ENCODE assay signal across 7 mouse cellular contexts in the genomic region with DNA sequence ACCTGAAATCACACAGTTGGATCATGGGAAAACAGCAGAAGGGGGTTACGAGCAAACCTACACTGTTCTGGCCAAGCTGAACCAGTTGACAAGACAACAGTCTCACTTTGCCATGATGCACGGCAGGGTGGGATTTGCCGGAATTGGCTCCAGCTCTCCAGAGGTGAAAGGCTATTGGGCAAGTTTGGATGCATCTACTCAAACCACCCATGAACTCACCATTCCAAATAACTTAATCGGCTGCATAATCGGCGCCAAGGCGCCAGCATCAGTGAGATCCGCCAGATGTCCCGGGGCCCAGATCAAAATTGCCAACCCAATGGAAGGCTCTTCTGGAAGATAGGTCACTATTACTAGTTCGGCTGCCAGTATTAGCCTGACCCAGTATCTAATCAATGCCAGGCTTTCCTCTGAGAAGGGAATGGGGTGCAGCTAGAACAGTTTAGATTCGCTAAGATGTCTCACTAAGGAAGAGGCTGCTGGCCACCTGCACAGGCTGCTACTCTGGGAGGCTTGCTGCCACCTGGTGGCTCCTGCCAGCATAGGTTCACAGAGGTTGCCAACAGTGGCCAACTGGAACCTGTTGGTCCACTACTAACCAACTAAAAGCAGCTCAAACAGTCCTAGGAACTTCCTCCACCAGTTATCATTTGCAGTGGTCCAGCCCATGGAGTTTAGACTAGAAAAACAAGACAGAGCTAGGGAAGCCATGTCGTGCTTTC. TPM values are rescaled to one million over a fixed set of nuclear protein-coding genes. Genes with fewer than 3 reads are reported as not detected.
DNase-seq lines count a peak whose midpoint lies in the region; ATAC-seq and TF ChIP-seq lines count a peak whose summit lies in the region.

No protein-coding gene starts in this region.

- no peak overlapping the region for H3K4me2 ChIP-seq in CH12.LX (ENCODE audit: insufficient read depth, low read depth, poor library complexity, severe bottlenecking)
- no peak overlapping the region for H3K4me2 ChIP-seq in lung, embryonic 16.5 days (ENCODE audit: low read depth, low read length)

- WGBS in large intestine, adult 2 months = 77% methylated on average over 12 of the region's 12 CpGs
- WGBS in lung, embryonic 16.5 days = 68% methylated on average over 12 of the region's 12 CpGs

- no peak for TF ChIP-seq EP300 in CH12.LX (IDR thresholded peaks at IDR 0.05; ENCODE audit: low read length)

- in situ Hi-C loops in CH12.LX (cut with MboI; ENCODE audit: low pct_ligation_motif_present, low pct_unique_long_range_greater_than_20kb, low sequenced_read_pairs) (loop anchor here (10.0 kb wide), 1 partner anchor 48 kb away; no protein-coding TSS in a partner anchor), Patski (cut with MboI; ENCODE audit: low pct_unique_long_range_greater_than_20kb) (loop anchor here (5.0 kb wide), 1 partner anchor 46 kb away; no protein-coding TSS in a partner anchor)

- peaks cover 4% of the 10 kb centered on the region for H3K9me3 ChIP-seq in CH12.LX (replicated peaks; ENCODE audit: low read length)
- no peaks in the 10 kb centered on the region for H3K9me3 ChIP-seq in lung, embryonic 16.5 days (ENCODE audit: control insufficient read depth, low read length)

- TF ChIP-seq CTCF in CH12.LX (conservative IDR thresholded peaks at IDR 0.05 in 1 of 2, IDR thresholded peaks at IDR 0.05 in 1 of 2; ENCODE audit: low read depth in 2 of 2, low read length in 2 of 2) (peak; percentile 79 to 94), Patski (IDR thresholded peaks at IDR 0.05) (peak; percentile 96)

- TF ChIP-seq POLR2A in CH12.LX (IDR thresholded peaks at IDR 0.05; ENCODE audit: low read depth, low read length) = no peak

- no peak overlapping the region for H3K27ac ChIP-seq in CH12.LX (ENCODE audit: insufficient read depth, low read depth)
- H3K27ac ChIP-seq in lung, embryonic 16.5 days (ENCODE audit: low read length) = no peak overlapping the region

- intact Hi-C loops in gastrocnemius, postnatal 14 days (cut with DNase I; ENCODE audit: low total_unique reads) = no loop called here

- CTCF ChIA-PET in Patski (lab: Charles Lee) = interaction anchor here (0.8 to 2.0 kb wide), 13 partner anchors 9 to 158 kb away, joined by 3 to 17 read pairs (median 4); a partner anchor contains a TSS

- no peaks in the 10 kb centered on the region; the same call in 1 of the 2 replicates for H3K79me2 ChIP-seq in CH12.LX (replicated peaks; ENCODE audit: control insufficient read depth, extremely low read depth, insufficient read depth, poor library complexity, severe bottlenecking)

- H3K27me3 ChIP-seq in CH12.LX (replicated peaks) = no peaks in the 10 kb centered on the region
- no peaks in the 10 kb centered on the region for H3K27me3 ChIP-seq in Patski
- no peaks in the 10 kb centered on the region for H3K27me3 ChIP-seq in lung, embryonic 16.5 days (ENCODE audit: control insufficient read depth, insufficient read depth, low read depth, low read length)

- dilution Hi-C loops in CH12.LX (cut with MboI; ENCODE audit: extremely low pct_ligation_motif_present, extremely low pct_unique_long_range_greater_than_20kb, low sequenced_read_pairs) = no loop called here

- POLR2A ChIA-PET in Patski (lab: Charles Lee) = no interaction called here

- no peak overlapping the region for H3K9ac ChIP-seq in CH12.LX (ENCODE audit: insufficient read depth, low read depth)
- no peak overlapping the region for H3K9ac ChIP-seq in lung, embryonic 16.5 days (ENCODE audit: low read length)

- peak; percentile 83 for TF ChIP-seq RAD21 in CH12.LX (IDR thresholded peaks at IDR 0.05; ENCODE audit: low read depth, low read length)

- no peak overlapping the region for H3K4me3 ChIP-seq in CH12.LX (replicated peaks in 1 of 3; ENCODE audit: low read depth in 2 of 3, low read length in 2 of 3, poor library complexity in 1 of 3)
- no peak overlapping the region for H3K4me3 ChIP-seq in lung, embryonic 16.5 days (ENCODE audit: low read length)

- H3K36me3 ChIP-seq in CH12.LX (replicated peaks in 1 of 2; ENCODE audit: control insufficient read depth in 1 of 2, insufficient read depth in 1 of 2, low read length in 1 of 2) = peaks cover 0 to 52% of the 10 kb centered on the region in 2 experiments
- no peaks in the 10 kb centered on the region for H3K36me3 ChIP-seq in lung, embryonic 16.5 days (ENCODE audit: control insufficient read depth, insufficient read depth, low read length)

- peaks cover 0 to 45% of the 10 kb centered on the region in 2 experiments; a peak in 2 of 4 replicates for H3K4me1 ChIP-seq in CH12.LX (ENCODE audit: control insufficient read depth in 1 of 2, insufficient read depth in 2 of 2)
- no peaks in the 10 kb centered on the region for H3K4me1 ChIP-seq in lung, embryonic 16.5 days (replicated peaks; ENCODE audit: control insufficient read depth, insufficient read depth, low read length)

- DNase-seq in CH12.LX (ENCODE audit: extremely low read depth) = no peak
- no peak for DNase-seq in Patski (ENCODE audit: low read depth, low spot score)
- DNase-seq in cerebellum, adult 9-10 months = peak; percentile 77
- peak; percentile 69 for DNase-seq in gastrocnemius, postnatal 14 days
- peak; percentile 18 for DNase-seq in large intestine, adult 2 months (ENCODE audit: low read depth, low spot score)
- DNase-seq in right cerebral cortex, postnatal 10 days (ENCODE audit: low spot score in 2 of 2) = peak; percentile 73 to 82

- peak; percentile 44 for ATAC-seq in Patski
- peak; percentile 68; the same call in 1 of the 2 replicates for ATAC-seq in lung, embryonic 16.5 days (ENCODE audit: low read depth)

TF ChIP-seq in CH12.LX, 34 proteins besides CTCF, POLR2A, EP300 and RAD21:
- TF ChIP-seq USF1 (IDR thresholded peaks at IDR 0.05; ENCODE audit: low read depth, low read length) (no peak), MXI1 (IDR thresholded peaks at IDR 0.05; ENCODE audit: low read depth, low read length) (no peak), E2F4 (IDR thresholded peaks at IDR 0.05; ENCODE audit: insufficient replicate concordance, low read depth, low read length) (no peak), ZC3H11A (IDR thresholded peaks at IDR 0.05; ENCODE audit: low read depth, low read length) (peak; percentile 52), ETS1 (conservative IDR thresholded peaks at IDR 0.05; ENCODE audit: low read depth, low read length) (no peak), MAX (IDR thresholded peaks at IDR 0.05; ENCODE audit: low read length) (0 out of 2 replicates have a peak, but pooled peaks have one; percentile 25), MAZ (IDR thresholded peaks at IDR 0.05; ENCODE audit: low read depth, low read length) (no peak), NRF1 (IDR thresholded peaks at IDR 0.05; ENCODE audit: low read depth, low read length) (no peak), IRF4 (IDR thresholded peaks at IDR 0.05; ENCODE audit: low read depth, low read length) (peak; percentile 27; the same call in 1 of the 2 replicates), MAFK (IDR thresholded peaks at IDR 0.05; ENCODE audit: insufficient replicate concordance, low read length) (no peak), MEF2A (IDR thresholded peaks at IDR 0.05; ENCODE audit: borderline replicate concordance, low read depth, low read length) (no peak), POLR2AphosphoS2 (IDR thresholded peaks at IDR 0.05; ENCODE audit: low read depth, low read length) (no peak), ELF1 (IDR thresholded peaks at IDR 0.05; ENCODE audit: low read depth, low read length) (no peak), GABPA (IDR thresholded peaks at IDR 0.05; ENCODE audit: insufficient replicate concordance, low read depth, low read length) (no peak), USF2 (conservative IDR thresholded peaks at IDR 0.05; ENCODE audit: low read depth, low read length) (no peak), SMC3 (IDR thresholded peaks at IDR 0.05; ENCODE audit: low read depth, low read length) (peak; percentile 94), JUN (IDR thresholded peaks at IDR 0.05; ENCODE audit: insufficient read depth, low read depth, low read length) (no peak), RCOR1 (conservative IDR thresholded peaks at IDR 0.05; ENCODE audit: low read depth, low read length) (no peak), ZNF384 (IDR thresholded peaks at IDR 0.05; ENCODE audit: low read depth, low read length) (no peak), KAT2A (IDR thresholded peaks at IDR 0.05; ENCODE audit: insufficient replicate concordance, low read length) (no peak), CHD2 (IDR thresholded peaks at IDR 0.05; ENCODE audit: low read length) (no peak), TBP (conservative IDR thresholded peaks at IDR 0.05; ENCODE audit: low read depth, low read length) (no peak), TCF12 (IDR thresholded peaks at IDR 0.05; ENCODE audit: low read depth, low read length) (peak; percentile 44; the same call in 1 of the 2 replicates), HCFC1 (IDR thresholded peaks at IDR 0.05; ENCODE audit: low read depth, low read length) (no peak), SIN3A (IDR thresholded peaks at IDR 0.05; ENCODE audit: low read length) (no peak), JUND (conservative IDR thresholded peaks at IDR 0.05; ENCODE audit: low read depth, low read length) (no peak), MYC (IDR thresholded peaks at IDR 0.05; ENCODE audit: low read depth, low read length) (no peak), NELFE (IDR thresholded peaks at IDR 0.05; ENCODE audit: low read depth, low read length) (peak; percentile 18; the same call in 1 of the 2 replicates), ZMIZ1 (IDR thresholded peaks at IDR 0.05; ENCODE audit: low read depth, low read length) (no peak), ZKSCAN1 (IDR thresholded peaks at IDR 0.05; ENCODE audit: borderline replicate concordance, low read depth, low read length) (no peak), CHD1 (IDR thresholded peaks at IDR 0.05; ENCODE audit: low read depth, low read length) (no peak)

RNA-seq across cellular contexts. Expression of a gene that starts 19.9 kb away (rescaled TPM):
- 9.3 and 11.7 TPM in 2 replicates for total RNA-seq in CH12.LX (2012; rRNA removed)
- 11.2 and 12.5 TPM in 2 replicates for total RNA-seq in CH12.LX (2014; rRNA removed)
- polyA plus RNA-seq in CH12.LX (2012; ENCODE audit: insufficient read length, low read depth) = 16.5 TPM in 2 replicates
- 0.03 TPM for polyA plus RNA-seq in Patski (2021)
- total RNA-seq in gastrocnemius, postnatal 14 days (2021) = 1 to 10 TPM; 2.1 to 2.9 TPM
- polyA plus RNA-seq in large intestine, adult 2 months (2012; rRNA removed) = 2.5 and 3.0 TPM in 2 replicates
- 8.9 and 9.4 TPM in 2 replicates for polyA plus RNA-seq in lung, embryonic 16.5 days (2015; fragmentation: Nextera tagmentation; extraction: Ambion mirVana)

Comparison
In these comparisons a context has a peak if more than half of its experiments do, and no peak if none do; other contexts are left out.
1. DNase-seq: peak in cerebellum, adult 9-10 months (single experiment), gastrocnemius, postnatal 14 days (single experiment), large intestine, adult 2 months (single experiment) and right cerebral cortex, postnatal 10 days (2 of 2); none in CH12.LX (single experiment) and Patski (single experiment).